Mouse (Mus musculus) liver, adult 2 months (tissue): ENCODE results near the gene Polr3h.

Source experiments
- CTCF ChIP-seq: fragments of 200-500 bp; IDR thresholded peaks from 2 replicates; pipeline ENCODE4 v1.5.1; 2011; ENCODE audit warnings: low read depth, low read length, control low read depth
- POLR2A ChIP-seq: fragments of 200-500 bp; IDR thresholded peaks from 2 replicates; pipeline ENCODE4 v1.6.1; 2011; ENCODE audit warnings: low read length, control low read depth; ENCODE audit not compliant: insufficient read depth; ENCODE audit errors: extremely low read depth

DNA sequence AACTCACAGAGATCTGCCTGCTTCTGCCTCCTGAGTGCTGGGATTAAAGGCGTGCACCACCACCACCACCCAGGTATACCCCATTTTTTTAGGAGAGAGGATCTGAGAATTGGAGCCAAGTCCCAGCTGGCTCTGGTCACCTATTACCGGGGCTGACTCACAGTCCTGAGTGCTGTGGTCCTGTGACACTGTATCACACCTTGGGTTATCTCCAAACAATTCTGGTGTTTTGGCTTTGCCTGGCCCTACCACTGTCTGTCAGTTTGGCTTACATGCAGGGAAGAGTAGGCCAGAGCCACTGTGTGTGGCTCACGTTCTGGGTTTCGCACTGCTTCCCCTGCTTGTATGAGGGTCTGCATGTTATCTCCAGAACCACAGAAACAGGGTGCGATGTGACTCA, 14.2 kb upstream of the Polr3h start:
- TF ChIP-seq POLR2A (no peak), CTCF (no peak)
